Mouse (Mus musculus): Measurements from ENCODE around the gene Cyp1b1. TPM values are rescaled to one million over a fixed set of nuclear protein-coding genes. Genes with fewer than 3 reads are reported as not detected.

Gene Cyp1b1
- polyA plus RNA-seq, 3 experiments from 2014 or later, result not detected

DNA sequence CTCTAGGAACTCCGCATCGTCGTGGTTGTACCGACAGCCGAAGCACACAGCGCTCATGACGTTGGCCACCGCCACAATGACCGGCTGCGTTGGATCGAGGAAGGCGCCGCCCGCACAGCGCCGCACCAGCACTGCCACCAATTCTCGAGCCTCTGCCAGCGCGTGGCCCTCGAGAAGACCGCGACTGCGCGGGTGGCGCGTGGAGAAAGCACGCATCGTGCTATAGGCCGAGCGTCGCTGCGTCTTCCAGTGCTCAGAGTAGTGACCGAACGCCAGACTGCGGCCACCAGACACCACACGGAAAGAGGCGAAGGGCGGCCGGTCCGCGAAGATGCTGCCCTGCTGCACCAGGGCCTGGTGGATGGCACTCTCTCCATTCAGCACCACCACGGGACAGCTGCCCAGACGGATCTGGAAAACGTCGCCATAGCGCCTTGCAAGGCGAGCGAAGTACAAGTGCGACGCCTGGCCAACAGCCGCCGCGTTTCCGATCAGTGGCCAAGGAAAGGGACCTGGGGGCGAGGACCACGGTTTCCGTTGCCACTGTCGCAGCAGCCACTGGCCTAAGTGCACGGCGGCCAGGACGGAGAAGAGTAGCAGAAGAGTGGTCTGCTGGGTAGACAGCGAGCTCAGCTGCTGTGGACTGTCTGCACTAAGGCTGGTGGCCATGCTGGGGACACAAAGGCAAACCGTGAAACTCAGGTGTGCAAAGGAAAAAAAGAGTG is 1.1 kb downstream of the Cyp1b1 start:
- ATAC-seq, result no peak

DNA sequence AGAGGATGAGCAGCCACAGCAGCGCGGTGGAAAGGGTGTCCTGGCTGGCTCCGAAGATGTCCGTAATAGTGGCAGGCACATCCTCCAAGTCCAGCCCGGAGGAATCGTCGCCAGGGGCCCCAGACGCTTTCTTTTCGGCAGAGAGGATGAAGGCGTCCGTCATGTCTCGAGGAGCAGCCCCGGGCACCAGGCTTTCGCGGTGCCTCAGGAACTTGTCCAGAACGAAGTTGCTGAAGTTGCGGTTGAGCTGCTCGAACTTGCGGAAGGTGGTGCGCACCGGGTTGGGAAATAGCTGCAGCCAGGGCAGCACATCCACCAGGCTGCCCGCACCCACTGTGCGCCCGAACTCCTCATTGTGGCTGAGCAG is 1.6 kb downstream of the Cyp1b1 start:
- no peak for ATAC-seq

DNA sequence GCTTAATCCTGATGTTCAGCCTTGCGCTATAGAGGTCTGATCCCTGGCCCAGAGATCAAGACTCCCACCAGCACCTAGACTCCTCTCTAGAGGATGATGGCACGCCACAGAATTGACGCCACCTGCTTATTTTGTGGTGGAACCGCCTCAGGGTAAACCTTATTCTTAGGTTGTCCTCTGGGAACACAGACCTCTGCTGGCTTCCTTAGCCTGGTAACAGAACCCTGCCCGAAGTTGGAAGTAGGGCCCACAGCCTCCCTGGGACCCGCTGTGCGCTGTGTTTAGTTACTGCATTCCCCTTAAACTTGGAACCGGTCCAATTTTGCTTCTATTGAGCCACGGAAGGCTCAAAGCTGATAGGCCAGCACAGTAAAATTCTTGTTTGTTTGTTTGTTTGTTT is 2.3 kb downstream of the Cyp1b1 start:
- ATAC-seq, result no peak

DNA sequence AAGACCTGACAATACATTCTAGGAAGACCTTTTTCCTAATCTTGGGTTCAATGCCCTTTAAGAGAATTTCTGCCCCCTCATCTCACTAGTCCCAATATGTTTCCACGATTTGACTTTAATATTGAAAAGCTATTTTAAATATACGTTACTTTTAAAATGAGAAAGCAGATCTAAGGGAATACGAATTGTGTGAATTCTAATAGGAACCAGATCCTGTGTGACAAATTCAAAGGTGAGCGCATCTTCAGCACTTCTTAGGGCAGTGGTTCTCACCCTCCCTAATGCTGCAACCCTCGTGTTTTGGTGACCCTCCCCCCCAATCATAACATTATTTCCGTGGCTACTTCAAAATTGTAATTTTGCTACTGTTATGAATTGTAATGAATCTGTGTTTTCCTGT is 2.9 kb downstream of the Cyp1b1 start:
- ATAC-seq, result no peak

DNA sequence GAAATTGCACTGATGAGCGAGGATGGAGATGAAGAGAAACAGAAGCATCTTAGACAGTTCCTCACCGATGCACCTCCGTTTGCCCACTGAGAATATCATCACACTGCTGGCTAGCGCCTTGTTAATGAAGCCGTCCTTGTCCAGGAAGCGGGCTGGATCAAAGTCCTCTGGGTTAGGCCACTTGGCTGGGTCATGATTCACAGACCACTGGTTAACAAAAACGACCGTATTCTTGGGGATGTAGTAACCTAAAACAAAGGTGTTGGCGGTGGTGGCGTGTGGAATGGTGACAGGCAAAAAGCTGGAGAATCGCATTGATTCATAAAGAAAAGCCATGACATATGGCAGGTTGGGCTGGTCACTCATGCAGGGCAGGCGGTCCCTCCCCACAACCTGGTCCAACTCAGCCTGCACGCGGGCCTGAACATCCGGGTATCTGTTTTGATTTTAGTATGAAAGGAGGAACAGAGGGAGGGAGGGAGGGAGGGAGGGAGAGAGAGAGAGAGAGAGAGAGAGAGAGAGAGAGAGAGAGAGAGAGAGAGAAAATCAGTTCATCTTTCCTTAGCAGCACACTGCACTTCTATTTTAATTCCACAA is 4.5 kb downstream of the Cyp1b1 start:
- no peak for ATAC-seq

DNA sequence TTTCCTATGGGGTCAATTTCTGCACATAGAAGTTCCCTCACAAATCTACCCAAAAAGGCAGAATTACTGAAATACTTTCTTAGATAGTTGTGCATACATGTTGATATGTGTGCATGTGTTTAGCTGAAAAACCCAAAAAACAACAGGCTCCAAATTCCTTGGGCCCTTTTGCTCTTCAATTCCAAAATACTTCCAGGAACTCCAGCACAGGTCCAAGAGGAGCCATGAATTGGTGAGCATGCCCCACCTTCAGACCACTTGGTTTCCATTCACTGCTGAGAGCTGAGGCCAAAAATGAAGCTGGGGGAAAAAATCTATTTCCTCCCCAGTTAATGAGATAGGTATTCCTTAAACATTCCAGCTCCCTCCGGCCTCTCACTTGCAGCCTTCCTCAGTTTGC is 5.1 kb downstream of the Cyp1b1 start:
- no peak for ATAC-seq

DNA sequence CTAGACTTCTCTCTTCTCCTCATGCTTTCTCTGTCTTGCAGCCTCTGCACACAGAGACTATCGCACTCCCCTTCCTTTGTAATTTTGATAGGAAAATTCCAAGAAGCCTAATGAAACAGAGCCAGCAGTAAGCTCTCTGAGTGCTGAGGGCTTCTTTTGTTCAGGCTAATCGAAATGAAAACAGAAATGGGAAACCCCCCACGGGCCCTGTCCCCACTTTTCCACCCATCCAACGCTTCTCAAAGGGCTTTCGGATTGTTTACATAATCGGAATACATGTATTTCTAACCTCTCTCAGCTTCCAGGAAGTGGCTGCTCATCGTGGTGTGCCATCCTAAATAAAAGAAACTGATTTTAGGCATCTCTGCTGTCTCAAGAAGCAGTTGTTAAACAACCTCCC is 6.7 kb downstream of the Cyp1b1 start:
- ATAC-seq, result no peak

DNA sequence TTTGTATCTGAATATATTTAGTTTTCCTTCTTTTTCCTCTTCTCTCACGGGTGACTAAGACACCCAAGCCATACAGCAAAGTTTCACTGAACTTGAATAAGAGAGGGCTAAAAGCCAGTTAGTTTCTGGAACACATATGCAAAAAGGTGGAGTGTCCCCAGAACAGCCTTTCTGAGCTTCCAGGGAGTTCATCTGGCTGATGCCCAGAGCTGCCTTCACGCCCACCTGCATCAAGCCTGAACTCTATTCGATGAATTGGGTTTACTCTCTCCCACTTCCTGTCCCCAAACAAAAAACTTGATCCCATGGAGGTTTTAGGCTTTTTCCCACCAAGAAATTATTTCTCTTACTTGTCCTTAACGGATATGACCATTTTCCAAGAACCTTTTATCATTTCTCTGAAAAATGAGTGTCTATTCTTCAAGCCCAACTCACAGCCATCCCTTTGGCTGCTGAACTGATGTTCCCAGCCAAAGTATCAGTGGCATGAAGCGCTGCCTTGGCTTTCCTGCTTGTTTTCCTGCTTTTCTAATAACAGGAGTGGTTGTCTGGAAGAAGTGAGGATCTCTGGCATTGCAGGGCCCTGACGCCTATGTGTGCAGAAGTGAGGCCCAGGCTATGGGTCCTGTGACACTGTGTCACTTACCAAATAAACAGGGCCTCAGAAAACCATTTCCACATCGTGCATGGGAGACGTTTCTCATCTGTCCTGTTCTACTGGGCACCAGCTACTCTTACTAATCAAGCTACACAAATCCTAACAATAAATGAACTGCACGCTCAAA is 9.0 kb downstream of the Cyp1b1 start:
- no peak for ATAC-seq

DNA sequence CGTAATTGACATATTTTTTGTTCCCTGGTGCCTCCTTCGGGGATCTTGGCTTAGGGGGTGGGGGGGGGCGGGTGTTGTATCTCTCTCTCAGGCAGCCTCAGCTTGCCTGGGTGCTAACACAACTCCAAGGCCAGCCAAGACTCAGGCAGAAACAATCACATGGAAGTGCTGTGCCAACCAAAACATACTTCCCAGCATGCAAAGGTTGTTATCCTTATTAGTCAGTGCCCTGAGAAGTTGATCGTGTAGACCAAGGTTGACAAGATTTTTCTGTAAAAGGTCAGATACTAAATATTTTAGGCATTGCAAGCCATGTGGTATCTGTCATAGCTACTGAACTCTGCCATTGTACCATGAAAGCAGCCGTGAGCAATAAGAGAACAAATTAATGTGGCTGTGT is 14.0 kb downstream of the Cyp1b1 start:
- ATAC-seq, result no peak

DNA sequence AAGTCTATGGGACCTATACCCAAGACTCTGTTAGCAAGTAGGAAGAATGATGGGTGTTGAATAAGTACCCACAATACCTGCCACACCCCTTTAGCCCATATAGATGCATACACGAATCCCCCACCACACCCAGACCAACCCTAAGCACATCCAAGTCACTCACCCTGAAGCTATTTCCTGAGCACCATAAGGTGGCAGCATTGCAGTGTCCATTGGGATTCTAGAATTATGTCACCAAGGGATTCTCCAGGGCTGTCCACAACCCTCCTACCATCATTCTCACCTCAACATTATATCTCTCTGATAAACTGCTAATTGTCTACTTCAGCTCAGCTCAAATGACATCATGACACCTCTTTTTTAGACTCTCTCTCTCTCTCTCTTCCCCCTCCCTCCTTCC is 15.7 kb downstream of the Cyp1b1 start:
- ATAC-seq, result no peak

DNA sequence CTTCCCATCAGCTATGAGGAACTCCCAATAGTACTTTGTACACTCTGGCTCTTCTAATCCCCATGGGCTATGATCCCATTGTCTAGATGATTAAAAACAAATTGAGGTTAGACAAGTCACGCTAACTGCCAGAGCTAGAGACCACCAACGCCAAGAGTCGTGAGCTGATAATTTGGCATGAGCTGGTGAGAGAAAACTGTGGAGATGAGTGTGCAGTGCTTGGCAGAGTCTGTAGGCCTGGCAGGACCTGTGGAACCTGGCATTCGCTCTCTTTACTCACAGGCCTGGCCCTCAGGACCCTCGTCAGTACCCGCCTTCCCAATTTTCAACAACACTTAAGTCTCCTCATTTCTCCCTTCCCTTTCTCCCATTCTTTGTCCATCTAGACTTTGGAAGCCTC is 19.3 kb downstream of the Cyp1b1 start:
- no peak for ATAC-seq

DNA sequence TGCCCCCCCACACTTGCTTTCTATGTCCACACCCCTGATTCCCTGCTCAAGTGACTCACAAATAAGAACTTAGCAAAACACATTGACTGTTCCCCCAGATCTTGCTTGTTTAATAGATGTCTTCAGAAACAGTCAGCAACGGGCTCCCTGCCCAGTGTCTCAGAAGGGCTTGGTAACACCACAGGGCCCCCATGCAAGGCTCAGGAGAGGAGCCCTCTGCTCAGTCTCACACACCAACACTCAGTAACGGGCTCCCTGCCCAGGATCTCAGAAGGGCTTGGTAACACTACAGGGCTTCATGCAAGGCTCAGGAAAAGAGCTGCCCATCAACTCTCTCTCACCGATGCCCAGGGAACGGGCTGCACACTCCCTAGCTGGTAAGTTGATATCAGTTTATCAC is 19.8 kb downstream of the Cyp1b1 start:
- ATAC-seq, result no peak

DNA sequence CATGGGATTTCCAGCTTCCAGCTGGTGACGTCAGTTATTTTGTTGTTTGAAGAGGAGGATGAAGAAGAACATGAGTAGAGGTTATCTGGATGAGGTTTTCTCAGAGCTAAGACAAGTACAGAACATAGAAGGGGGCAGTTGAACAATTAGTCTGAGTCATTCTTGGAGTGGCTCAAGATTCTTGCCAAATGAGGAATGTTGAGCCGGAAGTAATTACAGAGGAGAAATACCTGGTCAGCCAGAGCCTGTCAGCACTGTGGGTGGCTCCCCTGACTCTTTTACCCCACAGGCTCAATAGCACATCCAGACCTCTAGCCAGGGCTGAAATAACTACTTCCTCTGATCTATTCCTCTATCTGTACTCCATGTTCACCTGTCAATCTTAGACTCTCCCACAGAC is 44.0 kb downstream of the Cyp1b1 start:
- no peak for ATAC-seq

DNA sequence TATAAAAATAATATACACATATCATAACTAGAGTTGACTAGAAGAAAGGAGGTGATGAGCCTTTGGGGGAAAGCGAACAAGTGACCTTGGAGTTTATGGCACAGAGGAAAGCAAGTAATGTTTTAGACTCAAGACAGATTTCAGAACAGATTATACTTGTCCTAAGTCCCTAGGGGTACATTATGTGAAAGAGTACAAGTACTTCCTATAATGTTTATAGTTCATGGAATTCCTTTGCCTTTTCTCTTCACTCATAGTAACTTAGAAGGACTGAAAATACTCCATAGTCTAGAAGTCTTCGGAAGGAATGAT is 50.8 kb downstream of the Cyp1b1 start:
- ATAC-seq, result no peak

DNA sequence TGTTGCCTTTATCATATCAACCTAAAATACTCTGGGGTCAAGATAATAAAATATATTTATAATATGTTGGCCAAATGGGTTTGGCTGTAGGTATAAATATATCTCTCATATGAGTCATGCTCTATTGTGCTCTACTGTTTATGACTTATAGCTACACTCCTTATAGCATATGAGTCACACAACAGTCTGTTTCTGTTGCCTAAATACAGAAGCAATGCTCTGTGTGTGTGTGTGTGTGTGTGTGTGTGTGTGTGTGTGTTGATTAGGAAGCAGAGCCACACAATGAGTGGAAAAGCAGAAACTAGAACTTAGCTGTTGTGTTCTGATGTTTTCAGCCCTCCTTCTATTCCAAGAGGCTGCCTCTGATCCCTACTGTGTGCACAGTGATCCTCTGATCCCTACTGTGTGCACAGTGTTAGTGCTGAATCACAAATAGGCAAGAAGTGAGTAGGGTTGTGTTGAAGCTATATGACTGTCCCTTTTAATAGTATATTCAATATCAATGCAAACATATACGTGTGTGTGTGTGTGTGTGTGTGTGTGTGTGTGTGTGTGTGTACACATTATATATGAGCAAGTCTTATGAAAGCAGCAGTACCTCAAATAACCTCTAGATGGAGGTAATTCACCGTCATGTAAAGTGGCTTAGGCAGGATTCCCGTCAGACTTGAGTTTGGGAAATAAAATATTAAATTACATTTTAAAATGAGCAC is 51.3 kb downstream of the Cyp1b1 start:
- ATAC-seq, result peak; percentile 46

DNA sequence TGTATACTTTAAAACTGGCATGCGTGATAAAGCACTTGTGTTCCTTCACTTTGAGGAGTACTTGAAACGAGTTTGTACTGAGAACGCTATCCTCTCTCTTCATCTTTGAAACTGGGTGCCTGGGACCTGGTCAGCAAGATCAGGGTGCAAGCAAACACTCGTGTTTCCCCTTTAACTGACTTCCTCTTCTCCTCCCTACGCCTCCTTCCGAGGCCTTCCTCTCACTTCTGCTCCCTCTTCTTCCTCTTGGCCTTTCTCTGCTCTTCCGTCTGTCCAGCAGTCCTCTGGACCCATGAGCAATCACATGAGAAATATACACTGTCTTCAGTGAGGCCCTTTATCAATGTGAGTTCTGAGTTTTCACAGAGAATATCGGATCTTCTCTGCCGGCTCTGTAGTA is 53.0 kb downstream of the Cyp1b1 start:
- ATAC-seq, result no peak

DNA sequence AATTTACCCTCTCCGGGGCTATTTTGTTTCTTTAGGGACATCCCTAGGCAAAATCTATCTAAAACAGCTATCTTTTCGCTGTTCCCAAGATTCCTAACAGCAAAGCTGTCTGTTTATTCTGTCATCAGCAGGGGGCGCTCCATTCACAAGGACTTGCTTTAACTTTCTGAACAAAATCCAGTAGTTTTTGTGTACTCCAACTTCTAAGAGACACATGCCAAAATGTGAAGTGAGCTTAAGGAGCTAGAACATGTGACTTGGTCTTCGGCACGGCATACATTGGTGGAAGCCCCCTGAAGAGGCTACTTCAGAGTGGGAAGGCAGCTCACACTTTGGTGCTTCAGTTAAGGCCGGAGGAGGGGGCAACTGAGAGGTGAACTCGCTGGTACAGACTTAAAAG is 53.5 kb downstream of the Cyp1b1 start:
- ATAC-seq, result peak; percentile 38

DNA sequence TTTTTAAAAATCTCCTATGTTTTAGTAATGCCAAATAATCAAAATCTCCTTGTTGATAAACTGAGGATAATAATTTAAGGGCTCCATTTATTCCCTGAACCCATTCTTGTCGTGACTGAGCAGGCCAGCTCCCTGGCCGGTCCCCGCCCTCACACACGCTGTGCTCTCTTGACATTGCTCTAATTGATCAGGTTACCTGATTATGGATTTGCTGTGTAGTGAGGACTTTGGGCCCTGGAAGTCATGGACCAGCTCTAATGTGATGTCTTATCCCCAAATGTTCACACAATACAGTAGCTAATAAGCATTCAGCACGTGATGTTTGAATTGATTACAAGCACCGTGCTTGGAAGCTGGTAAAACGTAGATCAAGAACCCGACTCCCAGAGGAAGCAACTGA is 56.0 kb downstream of the Cyp1b1 start:
- ATAC-seq, result no peak

DNA sequence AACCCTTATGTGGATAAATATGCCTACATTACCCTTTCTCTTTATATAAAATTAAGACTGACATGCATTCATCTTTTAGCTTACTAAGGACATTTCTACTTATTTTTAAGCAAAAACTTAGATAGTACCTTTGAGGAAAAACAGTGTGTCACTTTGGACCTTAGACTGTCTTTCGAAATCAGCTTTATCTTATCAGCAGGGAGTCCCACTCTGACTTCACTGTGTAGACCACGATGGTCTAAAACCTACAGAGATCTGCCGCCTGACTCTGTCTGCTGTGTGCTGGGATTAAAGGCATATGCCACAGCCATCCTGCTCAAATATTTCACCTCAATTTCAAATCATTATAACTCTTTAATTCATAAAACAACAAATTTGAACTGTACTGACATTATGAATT is 56.4 kb downstream of the Cyp1b1 start:
- ATAC-seq, result no peak

DNA sequence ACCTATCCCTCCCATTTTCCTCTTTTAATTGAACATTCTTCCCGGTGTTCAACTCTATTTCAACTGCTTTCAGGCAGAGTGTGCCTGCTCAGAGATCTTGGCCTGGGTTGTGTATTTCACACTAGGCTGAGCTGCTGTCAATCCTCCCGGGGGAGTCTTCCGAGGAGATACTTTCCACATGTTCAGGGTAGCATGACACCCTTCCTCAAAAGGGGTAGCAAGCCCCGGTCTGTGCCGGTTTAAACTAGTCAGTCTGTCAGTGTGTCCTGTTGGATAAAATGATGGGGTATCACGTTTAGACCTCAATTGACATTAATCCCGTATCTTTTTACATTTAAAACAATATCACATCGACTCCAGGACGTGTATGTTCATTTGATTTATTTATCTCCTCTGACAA is 57.1 kb downstream of the Cyp1b1 start:
- ATAC-seq, result no peak

DNA sequence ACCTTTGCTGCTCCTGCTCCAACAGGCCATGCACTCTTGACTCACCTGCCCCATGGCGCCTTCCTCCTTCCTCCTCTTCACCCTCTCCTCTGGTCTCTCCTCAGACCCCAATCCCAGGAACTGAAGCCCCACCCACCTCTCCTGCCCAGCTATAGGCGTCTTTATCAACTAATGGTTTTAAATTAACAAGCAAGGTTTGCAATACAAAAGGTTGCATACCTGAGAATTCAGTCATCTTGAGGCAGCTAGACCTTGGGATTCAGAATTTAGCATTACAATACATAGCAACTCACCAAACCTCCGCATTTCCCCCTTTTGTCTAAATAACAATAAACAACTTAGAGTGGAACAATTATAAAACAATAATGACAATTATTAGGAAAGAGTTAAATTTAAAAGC is 60.7 kb downstream of the Cyp1b1 start:
- ATAC-seq, result no peak

DNA sequence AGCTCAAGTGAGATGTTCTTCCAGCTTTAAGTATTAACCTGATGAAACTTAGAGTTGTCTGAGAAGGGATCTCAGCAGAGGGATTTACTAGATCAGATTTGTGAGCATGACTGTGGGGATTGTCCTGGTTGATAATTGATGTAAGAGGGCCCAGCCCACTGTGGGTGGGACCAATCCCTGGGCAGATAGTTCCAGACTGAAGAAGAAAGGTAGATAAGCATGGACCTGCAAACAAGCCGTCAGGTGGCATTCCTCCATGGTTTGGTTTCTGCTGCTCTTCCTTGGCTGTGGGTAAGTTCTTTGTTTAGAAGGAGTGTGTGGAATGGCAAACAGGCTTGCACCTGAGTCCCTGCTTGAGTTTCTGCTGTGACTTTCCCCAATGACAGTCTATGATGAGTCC is 61.7 kb downstream of the Cyp1b1 start:
- ATAC-seq, result no peak
